Mouse (Mus musculus) T-helper 2 cell (primary cell): Measurements from ENCODE around the gene Spata17.
"Not testable (repeated sequence)": the region's sequence is repeated elsewhere in the genome, so short reads cannot be mapped to it uniquely, and the experiment has no call there.

Experiments
- in situ Hi-C: fragments of 300-600 bp; cut with MboI, MseI; formaldehyde crosslinking; loops from one replicate; pipeline ENCODE4 v1.15.1; 2025; ENCODE audit warnings: high pct_unique_total_duplicates

Gene Spata17

DNA sequence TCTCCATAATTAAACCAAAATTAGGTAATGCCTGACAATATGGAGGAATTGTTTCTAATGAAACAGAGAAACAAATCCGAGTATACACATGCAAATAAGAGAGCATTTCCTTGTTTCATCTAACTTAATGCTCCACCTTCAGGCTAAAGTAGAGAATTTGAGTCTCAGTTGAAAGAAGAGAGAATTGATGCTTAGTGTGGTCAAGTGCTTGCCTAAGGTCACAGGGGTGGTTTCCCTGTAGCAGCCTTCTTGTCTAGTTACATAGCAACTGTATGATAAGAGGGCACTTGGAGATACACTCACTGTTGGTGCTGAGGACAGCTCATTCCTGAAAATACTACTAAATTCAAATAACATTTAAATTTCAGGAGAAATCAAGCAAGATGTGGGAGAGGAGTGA is 36.7 kb downstream of the Spata17 start:
- in situ Hi-C loops: no loop called here

DNA sequence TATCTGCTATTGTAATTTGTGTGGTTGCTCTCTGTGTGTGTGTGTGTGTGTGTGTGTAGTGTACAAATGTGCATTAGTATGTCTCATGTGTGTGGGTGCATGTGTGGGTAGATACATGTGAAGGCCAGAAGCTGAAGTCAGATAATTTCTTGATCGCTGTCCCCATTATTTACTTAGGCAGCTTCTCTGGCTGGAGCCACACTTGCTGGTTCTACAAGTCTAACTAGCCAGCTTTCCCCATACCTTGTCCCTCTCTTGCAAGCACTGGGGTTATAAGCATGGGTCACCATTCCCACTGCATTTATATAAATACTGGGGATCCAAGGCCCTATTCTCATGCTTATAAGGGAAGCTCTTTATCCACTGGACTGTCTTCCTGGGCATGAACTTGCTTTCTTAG is 39.3 kb downstream of the Spata17 start:
- in situ Hi-C loops: no loop called here

DNA sequence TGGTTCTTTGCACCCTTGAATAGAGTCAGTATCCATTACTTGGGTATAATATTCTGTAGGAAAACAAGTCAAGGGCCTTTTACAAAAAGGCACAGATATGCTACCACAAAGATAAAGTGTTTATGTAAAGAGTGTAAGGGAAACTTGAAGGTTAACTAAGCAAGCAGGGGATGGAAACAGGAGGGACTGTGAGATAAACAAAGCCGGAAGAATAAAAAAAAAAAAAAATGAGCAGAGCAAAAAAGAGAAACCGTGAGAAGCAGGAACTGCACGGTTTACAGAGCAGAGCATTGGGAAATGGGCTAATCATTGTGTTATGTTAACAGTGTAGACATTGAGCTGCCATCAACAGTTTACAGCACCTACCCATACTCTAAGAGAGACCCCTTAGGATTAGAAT is 44.9 kb downstream of the Spata17 start:
- in situ Hi-C loops: no loop called here

DNA sequence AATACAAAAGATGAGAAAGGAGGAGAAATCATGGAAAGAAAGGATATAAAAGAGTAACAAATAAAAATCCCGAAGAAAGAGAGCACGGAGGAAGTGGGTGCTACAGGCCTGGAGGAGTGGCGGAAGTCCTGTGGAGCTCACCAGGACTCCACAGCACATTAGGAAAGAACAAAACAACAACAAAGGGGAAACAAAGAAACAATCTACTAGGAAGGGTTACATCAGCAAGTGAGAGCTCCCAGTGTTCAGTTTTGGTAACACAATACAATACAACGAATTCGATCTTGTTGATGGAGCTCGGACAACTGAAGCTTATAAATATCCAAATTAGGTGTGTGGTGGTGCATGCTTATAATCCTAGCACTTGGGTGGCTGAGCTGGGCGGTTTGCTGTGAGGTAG is 45.6 kb downstream of the Spata17 start:
- in situ Hi-C loops: no loop called here

DNA sequence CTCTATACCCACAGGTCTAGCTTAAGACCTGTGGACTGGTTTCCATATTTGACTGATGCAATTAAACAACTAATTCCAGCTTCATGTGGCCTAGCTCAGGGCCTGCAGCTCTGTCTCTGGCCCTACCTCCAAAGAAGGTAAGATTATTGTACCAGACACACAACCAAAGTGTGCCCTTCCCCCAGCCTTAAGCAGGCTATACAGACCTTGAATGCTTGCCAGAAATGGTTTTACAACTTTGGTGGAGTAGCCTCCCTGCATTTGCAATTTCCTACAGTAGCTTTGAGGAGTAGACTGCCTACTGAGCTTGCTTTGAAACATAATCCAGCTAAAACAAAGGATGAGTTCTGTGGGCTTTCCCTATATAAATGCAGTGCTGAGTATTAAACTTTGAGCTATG is 51.7 kb downstream of the Spata17 start:
- in situ Hi-C loops: no loop called here

DNA sequence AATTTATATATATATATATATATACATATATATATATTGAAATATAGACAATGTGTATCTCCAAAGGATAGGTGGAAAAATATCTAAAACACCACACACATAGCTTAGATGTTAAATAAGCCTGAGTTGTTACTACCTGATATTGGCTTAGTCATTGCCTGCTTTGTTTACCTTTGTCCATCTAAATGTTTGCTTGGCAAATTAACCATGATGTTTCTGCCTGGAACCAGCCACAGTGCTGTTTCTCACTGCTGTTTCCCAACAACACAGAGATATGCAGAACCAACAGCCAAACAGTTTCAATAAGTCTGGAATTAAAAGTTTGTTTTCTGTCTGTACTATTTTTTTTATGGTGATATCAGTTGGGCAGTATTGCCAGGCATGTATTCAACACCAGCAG is 59.6 kb downstream of the Spata17 start:
- in situ Hi-C loops: no loop called here

DNA sequence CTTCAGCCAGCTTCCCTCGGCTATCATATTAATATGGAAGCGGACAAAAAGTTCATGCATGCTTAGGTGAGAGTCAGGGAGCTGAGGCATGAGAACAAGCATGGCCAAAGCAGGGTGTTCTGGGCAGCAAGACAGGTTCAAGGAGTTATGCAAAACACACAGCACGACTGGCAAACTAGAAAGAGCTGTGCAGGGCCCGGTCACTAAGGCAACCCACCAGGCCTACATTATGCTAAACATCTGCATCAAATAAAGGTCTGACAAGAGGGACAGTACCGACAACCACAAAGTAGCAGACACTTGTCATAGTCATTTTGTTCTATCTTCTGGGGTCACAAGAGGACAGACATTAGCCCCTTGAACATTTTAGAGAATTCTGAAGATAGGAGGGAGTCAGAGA is 61.6 kb downstream of the Spata17 start:
- in situ Hi-C loops: no loop called here

DNA sequence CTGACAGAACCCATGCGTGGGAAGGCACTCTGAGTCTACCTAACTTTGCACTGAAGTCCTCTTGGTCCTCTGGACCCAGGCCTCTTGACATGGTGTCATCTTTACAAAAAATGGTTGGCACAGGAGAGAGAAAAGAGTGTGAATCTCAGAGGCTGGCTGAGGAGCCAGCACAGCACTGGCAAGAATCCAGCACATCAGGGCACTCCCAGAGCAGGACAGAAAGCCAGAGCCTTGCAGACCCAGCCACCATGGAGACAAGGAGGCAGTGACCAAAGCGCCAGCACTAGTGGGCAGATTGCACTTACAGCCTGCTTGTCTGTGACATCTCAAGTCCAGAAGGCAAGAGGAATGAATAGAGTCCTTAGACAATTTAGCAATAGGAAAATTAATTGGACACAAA is 62.7 kb downstream of the Spata17 start:
- in situ Hi-C loops: no loop called here

DNA sequence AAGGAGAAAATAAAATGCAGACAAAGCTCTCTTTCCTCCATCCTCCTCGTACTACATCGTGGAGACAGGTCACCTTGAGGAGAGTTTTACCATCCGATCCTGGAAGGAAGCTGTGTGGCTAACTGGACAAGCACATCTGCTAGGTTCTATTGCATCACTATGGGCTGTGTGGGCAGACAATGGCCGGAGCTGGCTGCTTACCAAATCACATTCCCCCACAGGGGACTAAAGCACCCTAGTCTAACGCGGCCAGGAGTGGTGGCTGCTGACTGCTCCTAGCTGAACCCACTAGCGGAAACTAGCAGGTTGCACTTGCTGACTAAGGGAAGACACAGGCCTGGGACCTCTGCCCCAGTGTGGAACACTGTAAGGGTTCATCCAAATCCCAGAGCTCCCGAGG is 72.3 kb downstream of the Spata17 start:
- in situ Hi-C loops: no loop called here

DNA sequence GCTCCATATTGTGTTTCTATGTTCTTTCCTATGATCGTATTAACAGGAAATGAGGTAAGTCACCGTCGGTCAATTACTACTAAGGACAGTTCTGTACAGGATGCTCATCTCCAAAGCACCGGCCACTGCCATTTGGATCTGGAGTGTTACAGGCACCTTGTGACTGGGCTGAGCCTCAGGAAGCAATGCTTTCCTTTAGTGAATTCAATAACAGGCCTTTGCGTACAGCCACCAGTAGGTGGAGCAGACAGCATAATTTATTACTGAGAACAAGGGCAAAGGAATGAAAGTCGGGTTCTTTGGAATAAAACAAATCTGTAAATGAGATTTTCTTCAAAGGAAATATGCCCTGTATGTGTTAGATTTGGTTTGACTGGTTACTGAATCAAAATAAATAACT is 77.8 kb downstream of the Spata17 start:
- in situ Hi-C loops: no loop called here

DNA sequence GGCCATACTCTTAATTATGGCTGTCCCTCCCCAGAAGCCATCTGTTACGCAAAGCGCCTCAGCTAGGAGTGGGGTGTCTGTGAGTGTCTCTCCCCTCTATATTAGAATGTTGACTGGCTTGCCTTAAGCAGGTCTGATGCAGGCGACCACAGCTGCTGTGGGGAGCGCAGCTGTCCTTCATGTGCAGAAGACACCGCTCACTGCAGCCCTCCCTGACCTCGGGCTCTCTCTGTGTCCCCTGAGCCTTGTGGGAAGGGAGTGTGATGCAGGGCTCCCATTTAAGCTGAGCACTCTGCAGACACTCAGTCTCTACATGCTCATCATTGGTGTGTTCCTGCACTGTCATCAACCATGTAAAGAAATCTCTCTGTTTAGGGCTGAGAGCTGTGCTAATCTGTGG is 79.4 kb downstream of the Spata17 start:
- in situ Hi-C loops: no loop called here

DNA sequence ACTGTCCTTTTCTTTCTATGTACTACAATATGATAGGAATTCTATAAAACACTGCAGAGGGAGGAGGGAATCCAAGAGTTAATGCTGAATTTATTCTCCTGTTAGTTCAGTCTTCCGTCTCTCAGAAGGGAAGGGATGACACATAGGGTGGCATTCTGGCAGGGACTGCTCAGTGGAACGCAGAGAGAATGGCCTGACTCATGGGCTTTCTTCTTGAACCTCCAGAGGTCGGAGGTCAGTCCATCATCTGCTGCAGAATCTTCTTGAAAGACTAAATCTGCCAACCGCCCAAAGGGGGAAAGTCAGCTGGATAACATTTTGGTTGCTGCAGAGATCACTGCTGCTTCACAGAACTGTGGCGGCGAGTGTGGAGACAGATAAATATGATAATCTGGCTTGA is 81.4 kb downstream of the Spata17 start:
- in situ Hi-C loops: no loop called here

DNA sequence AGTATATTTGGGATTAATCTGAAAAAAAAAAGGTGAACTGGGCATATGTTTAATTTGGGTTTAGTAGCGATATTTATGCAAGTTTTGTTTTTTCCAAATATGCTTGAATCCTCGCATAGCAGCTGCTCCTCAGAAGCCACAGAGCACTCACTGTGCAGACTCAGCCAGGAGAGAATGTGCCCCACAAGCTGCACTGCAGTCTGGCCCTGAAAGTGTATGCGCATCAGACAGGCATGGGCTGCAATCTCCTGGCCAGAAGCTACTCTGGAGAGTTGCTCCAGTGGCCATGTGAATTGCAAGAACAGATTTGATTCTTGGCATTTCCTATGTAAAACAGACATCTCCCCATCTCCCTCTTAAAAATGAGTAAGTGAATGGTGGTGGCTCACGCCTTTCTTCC is 82.9 kb downstream of the Spata17 start:
- in situ Hi-C loops: no loop called here

DNA sequence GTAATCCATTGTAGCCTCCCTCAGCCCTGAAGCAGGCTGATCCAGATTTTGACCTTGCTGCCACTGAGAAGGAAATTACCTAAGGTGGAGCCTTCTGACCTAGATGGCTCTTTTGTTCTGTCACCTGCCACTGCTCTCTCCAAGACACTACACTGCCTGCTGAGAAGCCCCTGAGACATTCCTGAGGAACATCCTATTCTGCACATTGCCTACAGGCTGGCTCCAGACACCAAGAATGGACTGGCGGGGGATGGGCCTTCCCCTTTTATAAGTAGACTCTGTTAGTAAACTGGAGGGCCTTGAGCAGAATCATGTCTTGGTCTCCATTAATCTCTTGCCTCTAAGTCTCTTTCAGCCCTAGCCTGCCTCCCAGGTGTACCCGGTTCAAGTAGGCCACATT is 87.7 kb downstream of the Spata17 start:
- in situ Hi-C loops: not testable (repeated sequence)

DNA sequence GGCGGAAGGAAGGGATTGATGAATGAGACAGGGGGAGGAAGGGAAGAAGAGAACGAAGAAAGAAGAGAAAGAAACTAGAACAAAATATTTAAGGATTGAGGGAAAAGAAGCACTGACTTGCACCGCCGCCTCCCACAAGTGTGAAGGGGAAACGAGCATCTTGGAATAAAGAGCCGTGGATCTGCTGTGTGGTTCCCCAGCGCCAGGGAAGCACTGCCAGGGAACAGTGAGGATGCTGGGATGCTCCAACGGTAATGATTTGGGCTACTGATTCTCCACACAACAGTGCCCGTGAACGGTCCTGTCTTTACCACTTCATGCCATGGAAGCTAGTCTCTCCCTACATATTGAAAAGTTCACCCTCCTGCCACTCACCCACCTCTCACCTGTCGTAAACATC is 89.5 kb downstream of the Spata17 start:
- in situ Hi-C loops: no loop called here

DNA sequence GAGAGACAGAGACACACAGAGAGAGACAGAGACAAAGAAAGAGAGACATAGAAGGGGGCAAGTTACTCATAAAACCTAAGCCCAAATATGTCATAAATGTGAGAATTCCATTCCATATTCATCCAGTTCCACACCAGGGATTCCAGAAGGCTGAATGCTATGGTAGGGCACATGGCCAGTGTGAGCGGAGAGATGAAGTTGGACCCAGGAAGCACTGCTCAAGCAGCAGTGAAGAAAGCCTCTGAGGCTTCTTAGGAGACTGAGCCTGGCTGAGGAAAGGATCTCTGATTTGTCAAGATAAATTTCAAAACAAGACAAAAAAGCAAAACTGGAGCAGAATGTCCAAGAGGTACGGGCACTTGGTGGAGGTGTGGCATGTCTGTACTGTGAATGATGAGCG is 90.3 kb downstream of the Spata17 start:
- in situ Hi-C loops: no loop called here

DNA sequence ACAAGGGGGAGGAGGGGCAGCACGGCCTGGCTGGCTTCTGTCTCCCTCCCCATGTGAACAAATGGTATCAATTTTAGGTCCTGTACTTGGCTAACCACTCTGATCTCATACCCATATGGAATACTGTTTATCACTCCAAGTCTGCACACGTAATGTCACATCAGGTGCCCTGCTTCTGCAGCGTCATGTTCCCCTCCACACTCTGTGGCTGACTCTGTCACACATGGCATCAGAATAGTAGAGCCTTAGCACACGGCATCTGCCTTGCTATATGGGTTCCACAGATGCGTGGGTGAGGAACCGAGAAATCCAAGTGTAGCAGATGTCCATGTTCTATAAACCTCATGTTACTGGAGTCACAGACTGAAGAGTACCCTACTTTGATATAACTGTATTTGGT is 96.0 kb downstream of the Spata17 start:
- in situ Hi-C loops: no loop called here

DNA sequence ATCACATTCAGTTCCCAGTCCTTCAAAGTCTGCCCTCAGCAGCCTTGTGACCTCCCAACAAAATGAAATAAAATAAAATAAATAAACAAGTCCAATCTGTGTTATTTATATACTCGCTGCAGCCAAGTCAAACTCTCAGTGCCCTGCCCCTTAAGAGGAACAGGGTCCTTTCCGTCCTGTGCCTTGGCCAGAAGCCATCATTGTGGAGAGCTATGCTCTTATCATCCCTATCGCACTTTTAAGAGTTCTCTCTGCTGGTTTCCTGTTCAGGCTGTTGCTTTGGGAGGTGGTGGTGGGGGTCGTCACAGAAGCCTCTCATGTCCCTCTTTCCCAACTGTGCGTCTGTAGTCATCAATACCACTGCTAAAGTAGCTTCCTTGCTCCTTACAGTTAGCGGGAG is 97.2 kb downstream of the Spata17 start:
- in situ Hi-C loops: no loop called here

DNA sequence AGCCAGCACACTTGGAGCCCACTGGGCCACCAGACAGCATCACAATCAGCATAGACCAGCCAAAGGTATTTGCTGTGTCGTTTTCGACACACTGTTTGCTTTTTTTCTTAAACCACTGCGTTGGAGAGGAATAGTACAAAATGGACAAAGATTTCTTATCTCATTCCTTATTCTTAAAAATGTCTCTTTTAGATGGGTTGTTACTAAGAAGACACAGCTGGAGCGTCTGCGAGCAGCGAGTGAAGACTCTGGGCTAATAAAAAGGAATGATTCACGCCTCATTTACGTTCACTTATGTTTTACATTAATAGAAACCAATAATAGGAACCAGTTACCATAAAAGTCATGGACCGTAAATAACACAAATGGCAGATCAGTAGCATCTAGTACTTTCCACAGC is 101.5 kb downstream of the Spata17 start:
- in situ Hi-C loops: no loop called here

DNA sequence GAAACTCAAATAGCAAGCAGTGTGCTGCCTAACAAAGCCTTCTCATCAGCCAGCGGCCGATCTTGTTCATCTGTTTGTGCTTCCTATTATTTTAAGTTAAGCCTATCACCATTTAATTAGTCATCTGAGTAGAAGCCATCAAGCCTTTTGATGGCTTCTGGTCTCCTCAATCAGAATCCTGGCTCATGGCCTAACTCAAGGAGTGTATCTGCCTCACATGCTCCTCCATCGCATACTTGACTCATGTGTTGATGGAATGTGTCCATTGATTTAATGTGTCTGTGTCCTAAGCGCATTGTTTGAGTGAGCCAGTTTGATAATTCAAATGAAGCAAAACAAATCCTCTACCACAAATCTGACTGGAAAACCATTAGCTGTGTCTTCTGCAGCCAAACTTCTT is 113.1 kb downstream of the Spata17 start:
- in situ Hi-C loops: no loop called here

DNA sequence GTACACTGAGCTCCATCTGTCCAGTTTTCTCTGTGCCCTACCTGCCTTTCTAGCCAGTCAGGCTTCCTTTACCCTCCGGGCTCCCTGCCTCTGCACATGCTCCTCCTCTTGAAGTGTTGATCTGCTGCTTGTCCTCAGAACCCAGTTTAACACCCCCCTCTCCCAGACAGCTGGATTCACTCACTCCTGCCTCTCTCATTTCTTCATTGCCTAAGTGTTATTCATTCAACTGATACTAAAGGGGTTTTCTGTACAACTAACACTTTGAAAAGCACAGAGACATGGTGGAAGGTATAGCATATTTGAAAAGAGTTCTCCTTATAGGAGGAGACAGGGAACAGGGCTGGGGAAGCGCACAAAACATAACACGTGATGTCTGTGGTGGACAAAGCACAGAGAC is 114.1 kb downstream of the Spata17 start:
- in situ Hi-C loops: no loop called here

DNA sequence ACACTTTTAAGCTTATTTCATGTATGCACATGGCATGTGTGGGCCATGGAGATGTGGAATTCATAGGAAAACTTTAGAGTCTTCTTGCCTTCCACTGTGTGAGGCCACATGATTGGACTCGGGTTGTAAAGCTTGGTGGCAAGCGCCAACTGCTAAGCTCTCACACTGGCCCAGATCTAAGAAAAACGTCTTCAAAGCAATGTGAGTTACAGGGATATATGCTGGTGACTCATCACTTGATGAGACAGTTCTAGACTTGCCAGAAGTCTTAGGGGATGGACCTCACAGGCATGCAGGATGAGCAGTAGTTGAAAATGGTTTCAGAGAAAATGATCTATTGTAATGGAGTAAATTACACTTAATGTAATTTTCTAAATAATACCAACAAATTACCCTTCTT is 114.6 kb downstream of the Spata17 start:
- in situ Hi-C loops: no loop called here

DNA sequence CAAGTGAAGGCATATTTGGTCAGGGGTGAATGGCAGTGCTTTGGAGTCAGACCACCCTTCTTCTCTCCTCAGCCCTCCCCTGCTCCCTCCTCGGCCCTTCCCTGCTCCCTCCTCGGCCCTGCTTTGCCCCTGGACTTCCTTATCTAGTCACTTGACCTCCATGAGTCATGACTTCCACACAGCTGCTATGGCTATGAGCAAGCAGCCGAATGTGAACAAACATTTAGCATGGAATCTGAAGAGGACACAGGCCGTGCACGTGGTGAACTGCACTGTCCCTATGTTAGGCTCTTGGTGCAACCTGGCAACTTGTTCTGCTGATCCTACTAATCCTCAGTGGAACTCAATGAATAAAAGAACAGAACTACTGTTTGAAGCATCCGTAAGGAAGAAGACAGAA is 117.0 kb downstream of the Spata17 start:
- in situ Hi-C loops: no loop called here

DNA sequence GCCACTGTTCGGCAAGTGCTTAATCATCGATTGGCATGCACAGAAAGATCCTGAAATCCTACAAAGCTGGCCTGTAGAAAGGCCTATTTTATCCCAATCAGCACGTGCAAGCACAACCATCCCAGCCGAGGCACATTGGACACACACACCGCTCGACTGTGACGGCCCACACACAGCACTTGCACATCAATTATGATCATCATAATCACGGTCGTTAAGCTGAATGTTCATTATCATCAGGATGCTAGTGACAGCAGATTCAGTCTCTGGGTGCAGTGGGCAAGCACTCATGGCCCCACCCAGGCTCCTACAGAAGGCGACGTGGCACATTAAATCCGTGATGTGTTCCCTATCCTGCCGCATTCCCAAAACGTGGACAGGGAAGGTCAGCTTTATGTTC is 122.7 kb downstream of the Spata17 start:
- in situ Hi-C loops: no loop called here
